Mouse (Mus musculus): Measurements from ENCODE around the gene Adamtsl2. TPM values are rescaled to one million over a fixed set of nuclear protein-coding genes. Genes with fewer than 3 reads are reported as not detected.

The Adamtsl2 gene
- total and polyA plus RNA-seq, 3 experiments = 9.2 to 27.0 (median 18.9) TPM

GRCm38 (mm10) chr2:27070247-27070813, 8.8 kb upstream of the Adamtsl2 start:
- Histone ChIP-seq H3K4me3 (no peak overlapping the region), H3K9ac (ENCODE audit: low read depth, low read length) (no peak overlapping the region), H3K79me2 (replicated peaks; ENCODE audit: control insufficient read depth, insufficient read depth, low read length) (no peaks in the 10 kb centered on the region), H3K27me3 (ENCODE audit: control insufficient read depth, insufficient read depth, low read length) (no peaks in the 10 kb centered on the region), H3K36me3 (ENCODE audit: control insufficient read depth, insufficient read depth, low read length) (no peaks in the 10 kb centered on the region), H3K4me1 (ENCODE audit: control insufficient read depth, insufficient read depth, low read length) (peaks cover 10% of the 10 kb centered on the region), H3K27ac (no peak overlapping the region)
- intact Hi-C loops (cut with DNase I) = no loop called here
- no peak for DNase-seq
- WGBS = 84% methylated on average over 2 of the region's 2 CpGs
- TF ChIP-seq CTCF (IDR thresholded peaks at IDR 0.05) (no peak), EP300 (IDR thresholded peaks at IDR 0.05; ENCODE audit: insufficient read depth, low read depth, low read length) (no peak), POLR2A (IDR thresholded peaks at IDR 0.05; ENCODE audit: insufficient read depth, low read depth, low read length) (no peak)

- no peak overlapping the region for H3K27ac ChIP-seq
- TF ChIP-seq CTCF (IDR thresholded peaks at IDR 0.05) = no peak
- TF ChIP-seq EP300 (IDR thresholded peaks at IDR 0.05; ENCODE audit: insufficient read depth, low read depth, low read length) = no peak
- no peak for TF ChIP-seq POLR2A (IDR thresholded peaks at IDR 0.05; ENCODE audit: insufficient read depth, low read depth, low read length)
- H3K27me3 ChIP-seq (ENCODE audit: control insufficient read depth, insufficient read depth, low read length) = no peaks in the 10 kb centered on the region
- H3K9ac ChIP-seq (ENCODE audit: low read depth, low read length) = no peak overlapping the region
- no peak overlapping the region for H3K4me3 ChIP-seq
- no peaks in the 10 kb centered on the region for H3K79me2 ChIP-seq (replicated peaks; ENCODE audit: control insufficient read depth, insufficient read depth, low read length)
- peak; percentile 71 to 79 for DNase-seq
- 5% methylated on average over 4 of the region's 4 CpGs for WGBS
- H3K4me1 ChIP-seq (ENCODE audit: control insufficient read depth, insufficient read depth, low read length) = peaks cover 13% of the 10 kb centered on the region
- H3K36me3 ChIP-seq (ENCODE audit: control insufficient read depth, insufficient read depth, low read length) = no peaks in the 10 kb centered on the region
- intact Hi-C loops (cut with DNase I) = no loop called here
Measured at GRCm38 (mm10) chr2:27071137-27071536, 8.0 kb upstream of the Adamtsl2 start.

GRCm38 (mm10) chr2:27071978-27072377, 7.2 kb upstream of the Adamtsl2 start, which contains the start of gene Mymk:
Gene Mymk, minus strand, starts transcription at chr2:27072179.
- Histone ChIP-seq H3K79me2 (replicated peaks; ENCODE audit: control insufficient read depth, insufficient read depth, low read length) (no peaks in the 10 kb centered on the region), H3K36me3 (ENCODE audit: control insufficient read depth, insufficient read depth, low read length) (no peaks in the 10 kb centered on the region), H3K27ac (no peak within 1 kb of the TSS), H3K9ac (ENCODE audit: low read depth, low read length) (no peak within 1 kb of the TSS), H3K4me3 (no peak within 1 kb of the TSS), H3K4me1 (ENCODE audit: control insufficient read depth, insufficient read depth, low read length) (peaks cover 13% of the 10 kb centered on the region), H3K27me3 (ENCODE audit: control insufficient read depth, insufficient read depth, low read length) (no peaks in the 10 kb centered on the region)
- intact Hi-C loops (cut with DNase I) = no loop called here
- no peak for DNase-seq
- no peak for TF ChIP-seq CTCF (IDR thresholded peaks at IDR 0.05)
- no peak for TF ChIP-seq EP300 (IDR thresholded peaks at IDR 0.05; ENCODE audit: insufficient read depth, low read depth, low read length)
- TF ChIP-seq POLR2A (IDR thresholded peaks at IDR 0.05; ENCODE audit: insufficient read depth, low read depth, low read length) = no peak
- WGBS = 85% methylated on average over 2 of the region's 2 CpGs

GRCm38 (mm10) chr2:27073407-27073806, 5.8 kb upstream of the Adamtsl2 start:
- intact Hi-C loops (cut with DNase I) = no loop called here
- no peaks in the 10 kb centered on the region for H3K27me3 ChIP-seq (ENCODE audit: control insufficient read depth, insufficient read depth, low read length)
- WGBS = 73% methylated on average over 4 of the region's 4 CpGs
- H3K79me2 ChIP-seq (replicated peaks; ENCODE audit: control insufficient read depth, insufficient read depth, low read length) = no peaks in the 10 kb centered on the region
- no peaks in the 10 kb centered on the region for H3K36me3 ChIP-seq (ENCODE audit: control insufficient read depth, insufficient read depth, low read length)
- H3K9ac ChIP-seq (ENCODE audit: low read depth, low read length) = no peak overlapping the region
- no peak overlapping the region for H3K4me3 ChIP-seq
- H3K27ac ChIP-seq = no peak overlapping the region
- peaks cover 19% of the 10 kb centered on the region for H3K4me1 ChIP-seq (ENCODE audit: control insufficient read depth, insufficient read depth, low read length)
- DNase-seq = no peak
- TF ChIP-seq POLR2A (IDR thresholded peaks at IDR 0.05; ENCODE audit: insufficient read depth, low read depth, low read length) (no peak), CTCF (IDR thresholded peaks at IDR 0.05) (no peak), EP300 (IDR thresholded peaks at IDR 0.05; ENCODE audit: insufficient read depth, low read depth, low read length) (no peak)

- intact Hi-C loops (cut with DNase I) = loop anchor here (1.0 kb wide), 1 partner anchor 160 kb away; no protein-coding TSS in a partner anchor
- no peaks in the 10 kb centered on the region for H3K27me3 ChIP-seq (ENCODE audit: control insufficient read depth, insufficient read depth, low read length)
- no peak overlapping the region for H3K9ac ChIP-seq (ENCODE audit: low read depth, low read length)
- no peak overlapping the region; the same call in 1 of the 2 replicates for H3K27ac ChIP-seq
- no peak overlapping the region for H3K4me3 ChIP-seq
- 36% methylated on average over 4 of the region's 4 CpGs for WGBS
- H3K4me1 ChIP-seq (ENCODE audit: control insufficient read depth, insufficient read depth, low read length) = peaks cover 30% of the 10 kb centered on the region
- peak; percentile 62 to 71 for DNase-seq
- TF ChIP-seq POLR2A (IDR thresholded peaks at IDR 0.05; ENCODE audit: insufficient read depth, low read depth, low read length) (no peak), EP300 (IDR thresholded peaks at IDR 0.05; ENCODE audit: insufficient read depth, low read depth, low read length) (no peak), CTCF (IDR thresholded peaks at IDR 0.05) (no peak)
- no peaks in the 10 kb centered on the region for H3K79me2 ChIP-seq (replicated peaks; ENCODE audit: control insufficient read depth, insufficient read depth, low read length)
- H3K36me3 ChIP-seq (ENCODE audit: control insufficient read depth, insufficient read depth, low read length) = no peaks in the 10 kb centered on the region
Measured at GRCm38 (mm10) chr2:27074804-27075203, 4.4 kb upstream of the Adamtsl2 start.

GRCm38 (mm10) chr2:27075485-27075884, 3.7 kb upstream of the Adamtsl2 start:
- Histone ChIP-seq H3K9ac (ENCODE audit: low read depth, low read length) (no peak overlapping the region), H3K27me3 (ENCODE audit: control insufficient read depth, insufficient read depth, low read length) (no peaks in the 10 kb centered on the region), H3K79me2 (replicated peaks; ENCODE audit: control insufficient read depth, insufficient read depth, low read length) (no peaks in the 10 kb centered on the region), H3K4me3 (no peak overlapping the region), H3K36me3 (ENCODE audit: control insufficient read depth, insufficient read depth, low read length) (no peaks in the 10 kb centered on the region), H3K27ac (no peak overlapping the region), H3K4me1 (ENCODE audit: control insufficient read depth, insufficient read depth, low read length) (peaks cover 32% of the 10 kb centered on the region)
- intact Hi-C loops (cut with DNase I) = loop anchor here (1.0 kb wide), 1 partner anchor 160 kb away; no protein-coding TSS in a partner anchor
- WGBS = 58% methylated on average over 3 of the region's 3 CpGs
- DNase-seq = peak; percentile 55 to 69
- TF ChIP-seq POLR2A (IDR thresholded peaks at IDR 0.05; ENCODE audit: insufficient read depth, low read depth, low read length) (no peak), EP300 (IDR thresholded peaks at IDR 0.05; ENCODE audit: insufficient read depth, low read depth, low read length) (0 out of 2 replicates have a peak, but pooled peaks have one; percentile 48), CTCF (IDR thresholded peaks at IDR 0.05) (peak; percentile 86)
